Mouse (Mus musculus) left cerebral cortex, postnatal 25 days (tissue): ENCODE results near the gene Mlycd. TPM values are rescaled to one million over a fixed set of nuclear protein-coding genes. Genes with fewer than 3 reads are reported as not detected.

ENCODE experiments used
- DNase-seq, 2 experiments: peaks; one replicate each; pipeline ENCODE4 v3.0.0; 2022; ENCODE audit warnings: low spot score in 2 of 2, mixed read lengths in 1 of 2
- intact Hi-C: fragments of 180-260 bp; cut with DNase I; formaldehyde crosslinking; loops from one replicate; pipeline ENCODE4 v1.15.1; 2025
- total RNA-seq, 2 experiments: library from RNA; stranded (reverse); gene quantifications; 2 replicates each; pipeline ENCODE4 v1.2.3; 2021

Gene Mlycd
- total RNA-seq, 2 experiments from 2014 or later, result 28.6 to 30.3 TPM

DNA sequence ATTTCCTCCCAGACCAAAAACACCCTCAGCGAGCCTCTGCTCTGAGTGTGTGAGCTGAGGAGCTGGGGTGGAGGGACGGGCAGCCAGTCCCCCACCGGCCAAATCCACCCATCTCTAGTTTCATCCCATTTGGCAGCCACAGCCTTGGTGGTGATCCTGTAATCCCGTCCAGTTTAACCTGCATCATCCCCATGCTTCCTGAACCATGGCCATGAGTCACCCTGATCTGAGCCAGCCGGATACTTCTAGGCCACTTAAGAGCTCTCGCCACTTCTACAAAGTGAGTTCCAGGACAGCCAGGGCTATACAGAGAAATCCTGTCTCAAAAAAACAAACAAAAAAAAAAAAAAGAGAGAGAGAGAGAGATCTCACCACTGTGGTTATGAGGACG lies 33.7 kb downstream of the Mlycd start:
- intact Hi-C loops, result no loop called here
- no peak for DNase-seq

DNA sequence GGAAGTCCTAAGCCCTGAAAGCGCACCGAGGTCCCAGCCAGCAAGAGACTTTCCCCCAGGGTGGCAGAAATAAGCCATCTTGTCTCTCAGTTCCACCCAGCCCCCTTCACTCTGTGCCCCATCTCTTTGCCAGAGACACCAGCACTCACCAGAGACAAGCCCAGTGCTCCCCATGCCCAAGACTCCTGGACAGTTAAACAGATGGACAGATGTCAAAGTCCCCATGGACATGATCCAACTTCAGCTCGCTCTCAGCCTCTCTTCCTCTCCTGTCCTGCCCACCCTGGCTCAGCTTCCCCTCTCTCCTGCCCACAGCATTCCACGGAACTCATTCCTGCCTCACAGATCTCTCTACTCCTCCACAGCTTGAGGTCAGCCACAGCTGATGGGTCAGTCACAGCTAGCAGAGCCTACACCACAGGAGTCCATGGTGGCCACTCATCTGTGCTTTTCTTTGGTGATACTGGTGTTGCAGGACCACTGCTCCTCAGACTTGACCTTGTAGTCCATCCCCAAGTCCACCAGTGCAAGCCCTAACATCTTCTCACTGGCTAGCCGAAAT lies 34.2 kb downstream of the Mlycd start:
- intact Hi-C loops, result no loop called here
- DNase-seq, result no peak

DNA sequence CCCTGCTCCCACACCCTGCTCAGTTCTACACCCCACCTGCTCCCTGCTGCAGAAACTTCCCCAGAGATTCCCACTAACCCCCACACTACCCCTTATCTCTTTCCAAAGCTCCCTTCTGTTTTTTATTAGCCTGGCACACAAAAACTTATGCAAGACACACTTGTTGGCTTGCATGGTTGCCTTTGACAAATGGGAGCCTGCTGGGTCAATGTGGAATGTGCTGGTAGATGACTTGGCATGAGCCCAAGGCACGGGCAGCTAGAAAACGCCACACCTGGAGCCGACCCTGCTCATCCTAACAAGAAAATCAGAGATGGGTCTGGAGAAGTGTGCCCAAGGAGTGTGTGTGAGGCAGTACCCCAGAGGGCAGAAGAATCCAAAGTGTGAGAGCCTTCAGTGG lies 34.9 kb downstream of the Mlycd start:
- intact Hi-C loops, result no loop called here
- no peak for DNase-seq

DNA sequence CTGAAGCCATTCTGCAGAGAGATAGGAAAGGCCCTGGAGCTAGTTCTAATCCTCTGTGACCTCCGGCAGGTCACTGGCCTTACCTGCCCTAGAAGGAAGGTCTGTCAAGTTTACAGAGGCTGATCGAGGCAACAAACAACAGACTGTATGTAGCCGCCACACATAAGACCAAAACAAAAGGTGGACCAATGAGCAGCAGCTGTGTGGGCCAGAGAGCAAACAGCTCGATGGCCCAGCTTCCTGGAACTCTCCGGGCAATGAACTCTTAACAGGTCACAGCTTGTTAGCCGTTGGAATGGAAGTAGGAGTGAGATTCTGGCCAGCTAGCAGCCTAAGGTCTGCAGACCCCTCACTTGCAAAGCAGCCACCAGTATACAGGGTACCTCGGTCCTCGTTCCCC lies 35.6 kb downstream of the Mlycd start:
- intact Hi-C loops, result loop anchor here (10.0 kb wide), 1 partner anchor 415 kb away; the partner anchor contains the start of gene Cotl1
- DNase-seq, result no peak

DNA sequence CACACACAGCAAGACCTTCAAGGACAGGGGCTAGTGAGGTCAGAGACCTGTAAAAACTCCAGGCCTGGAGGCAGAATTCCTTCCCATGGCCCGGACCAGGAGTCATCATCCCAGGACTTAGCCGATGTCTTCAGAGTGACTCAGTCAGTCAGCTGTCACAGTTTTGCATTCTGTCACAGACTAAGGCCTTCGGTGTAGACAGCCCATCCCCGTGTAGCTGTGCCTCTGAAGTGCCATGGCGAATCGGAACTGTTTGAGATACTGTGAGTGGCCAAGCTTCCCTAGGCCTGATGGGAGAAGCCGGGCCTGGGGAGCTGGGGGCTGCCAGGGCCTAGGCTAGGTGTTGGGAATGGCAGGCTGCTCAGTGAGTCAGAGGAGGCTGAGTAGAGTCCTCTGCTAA lies 36.0 kb downstream of the Mlycd start:
- DNase-seq, result no peak
- intact Hi-C loops, result loop anchor here (10.0 kb wide), 1 partner anchor 414 kb away; the partner anchor contains the start of gene Cotl1

DNA sequence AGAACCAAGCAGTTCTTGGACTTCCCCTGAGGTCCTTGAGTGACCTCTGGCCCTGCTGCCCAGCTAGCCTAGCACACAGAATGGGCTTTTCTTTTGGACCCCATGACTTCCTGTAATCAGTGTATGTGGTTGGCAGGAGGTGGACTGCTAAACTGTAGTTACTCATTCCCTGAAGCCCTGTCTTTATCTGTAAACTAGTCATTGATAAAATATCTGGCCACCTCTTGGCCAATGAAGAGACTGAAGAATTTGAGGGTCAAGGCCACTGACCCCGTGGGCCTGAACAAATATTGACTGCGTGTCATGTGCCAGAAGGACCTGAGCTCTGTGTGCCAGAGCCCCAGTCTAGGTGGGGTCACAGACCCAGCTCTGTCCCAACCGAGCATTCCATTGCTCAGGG lies 37.7 kb downstream of the Mlycd start:
- intact Hi-C loops, result loop anchor here (10.0 kb wide), 1 partner anchor 412 kb away; the partner anchor contains the start of gene Cotl1

DNA sequence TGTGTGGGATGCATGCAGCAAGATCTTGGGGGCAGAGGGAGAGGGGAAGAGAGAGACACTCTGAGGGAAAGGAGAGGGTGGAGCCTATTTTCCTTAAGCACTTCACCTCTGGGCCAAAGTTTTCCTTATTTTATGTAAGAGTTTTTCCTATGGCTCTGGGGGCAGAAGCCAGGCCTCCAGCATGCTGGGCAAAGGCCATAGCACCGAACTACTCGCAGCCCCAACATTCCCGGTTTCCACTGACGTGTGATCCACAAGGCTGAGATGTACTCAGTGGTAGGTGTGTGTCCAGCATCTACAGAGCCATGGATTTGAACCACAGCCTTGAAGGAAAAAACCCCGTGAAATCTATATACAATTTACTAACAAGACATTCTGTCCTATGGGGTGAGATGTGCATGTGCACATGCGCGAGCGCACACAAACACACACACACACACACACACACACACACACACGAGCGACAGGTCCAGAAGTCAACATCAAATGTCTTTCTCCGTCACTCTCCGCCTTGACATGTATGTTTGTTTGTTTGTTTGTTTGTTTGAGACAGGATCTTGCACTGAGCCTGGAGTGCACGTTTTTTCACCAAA lies 39.0 kb downstream of the Mlycd start, which contains the start of gene Osgin1:
TSS of gene Osgin1 (plus strand) at position 543 of the 593 bp plus-strand sequence.
- DNase-seq, result no peak
- intact Hi-C loops, result loop anchor here (10.0 kb wide), 1 partner anchor 411 kb away; the partner anchor contains the start of gene Cotl1

More for the DNA sequence above, 37.7 kb downstream of the Mlycd start:
- no peak for DNase-seq

DNA sequence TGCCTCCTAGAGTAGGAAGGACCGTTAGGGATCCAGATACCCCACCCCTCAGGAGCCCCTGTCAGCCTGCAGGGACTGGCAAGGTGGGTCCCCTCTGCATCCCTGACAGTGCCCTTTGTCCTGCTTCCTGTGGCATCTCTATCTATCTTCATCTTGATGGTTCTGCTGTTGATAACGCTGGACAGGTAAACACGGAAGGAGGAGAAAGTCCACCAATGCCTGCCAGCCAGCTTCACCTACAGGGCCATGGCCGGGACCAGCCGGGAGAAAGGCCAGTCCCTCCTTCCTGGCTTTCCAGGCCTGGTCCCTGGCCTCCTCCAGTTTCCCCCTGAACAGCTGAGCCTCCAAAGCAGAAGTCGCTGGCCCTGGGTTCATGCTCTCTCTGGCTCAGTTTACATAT lies 39.9 kb downstream of the Mlycd start:
- intact Hi-C loops, result loop anchor here (10.0 kb wide), 1 partner anchor 410 kb away; the partner anchor contains the start of gene Cotl1
- DNase-seq, result no peak

DNA sequence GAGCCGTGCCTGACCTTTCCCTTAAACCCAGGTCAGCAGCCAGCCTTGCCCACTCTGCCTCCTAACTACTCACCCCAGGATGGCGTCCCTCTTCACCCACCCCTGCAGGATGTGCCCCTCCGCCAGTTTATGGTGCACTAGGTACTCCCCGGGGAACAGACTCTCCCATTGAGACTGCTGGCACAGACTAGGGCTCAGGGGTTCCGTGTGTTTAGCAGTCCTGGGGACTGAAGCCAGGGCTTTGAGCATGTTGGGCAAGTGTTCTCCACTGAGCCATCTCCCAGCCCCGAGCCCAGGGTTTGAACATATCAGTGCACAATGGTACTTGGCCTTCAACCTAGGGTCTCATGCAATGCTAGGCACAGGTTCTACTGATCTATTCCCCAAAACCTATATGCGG lies 40.8 kb downstream of the Mlycd start:
- intact Hi-C loops, result loop anchor here (10.0 kb wide), 1 partner anchor 409 kb away; the partner anchor contains the start of gene Cotl1

DNA sequence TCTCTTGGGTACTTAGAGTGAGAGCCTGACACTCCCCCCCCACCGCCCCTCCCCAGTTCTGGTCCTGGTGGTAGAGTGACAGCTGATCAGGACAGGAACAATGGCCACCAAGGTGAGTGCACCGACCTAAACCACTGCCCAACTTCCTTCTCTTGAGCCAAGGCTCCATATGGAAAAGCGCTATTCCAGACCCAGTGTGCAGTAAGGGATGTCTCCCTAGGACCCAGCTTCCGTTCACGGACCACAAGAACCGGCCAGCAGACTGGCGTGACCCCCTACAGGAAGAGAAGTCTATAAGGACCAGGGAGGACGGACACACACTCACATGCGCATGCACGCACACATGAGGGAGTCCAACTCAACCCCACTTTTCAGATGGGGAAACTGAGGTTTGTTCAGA lies 41.7 kb downstream of the Mlycd start:
- intact Hi-C loops, result loop anchor here (10.0 kb wide), 1 partner anchor 408 kb away; the partner anchor contains the start of gene Cotl1
- DNase-seq, result no peak

More for the DNA sequence above, 40.8 kb downstream of the Mlycd start:
- no peak for DNase-seq

DNA sequence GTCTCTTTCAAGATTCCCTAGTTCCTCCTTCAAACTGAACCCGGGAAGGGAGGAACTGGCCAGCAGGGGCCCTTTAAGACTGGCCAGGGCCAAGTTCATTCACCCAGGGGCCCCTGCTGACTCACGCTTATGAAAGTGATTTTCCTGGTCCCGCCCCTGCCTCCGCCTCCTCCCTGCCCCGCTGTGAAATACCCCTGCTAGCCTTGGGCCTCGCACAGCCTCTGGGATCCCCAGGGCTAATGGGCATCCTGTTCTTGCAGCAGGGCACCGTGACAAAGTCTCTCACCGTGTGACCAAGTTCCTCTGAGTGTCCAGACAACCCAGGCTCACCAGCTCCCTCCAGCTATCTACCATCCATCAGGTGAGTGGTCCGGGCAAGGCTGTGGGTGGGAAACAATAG lies 42.3 kb downstream of the Mlycd start:
- intact Hi-C loops, result loop anchor here (10.0 kb wide), 1 partner anchor 408 kb away; the partner anchor contains the start of gene Cotl1
- DNase-seq, result no peak

DNA sequence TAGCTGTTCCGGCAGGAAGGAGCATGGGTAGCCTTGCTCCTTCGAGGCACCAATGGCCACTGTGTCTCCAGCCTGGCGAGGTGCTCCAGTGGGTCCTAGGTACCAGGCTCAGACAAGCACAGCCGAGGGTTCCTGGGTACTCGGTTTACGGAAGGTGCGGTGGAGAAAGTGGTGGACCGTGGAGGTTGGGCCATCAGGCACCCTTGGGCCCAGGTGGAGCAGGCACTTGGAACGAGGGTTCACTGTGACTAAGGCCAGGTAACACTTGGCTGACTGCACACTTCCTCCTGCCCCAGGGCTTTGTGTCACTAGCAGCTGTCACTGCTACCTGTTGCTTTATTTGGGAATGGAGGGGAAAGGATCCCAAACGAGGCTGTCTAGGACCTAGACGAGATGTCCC lies 42.8 kb downstream of the Mlycd start:
- intact Hi-C loops, result loop anchor here (10.0 kb wide), 1 partner anchor 407 kb away; the partner anchor contains the start of gene Cotl1
- DNase-seq, result no peak

DNA sequence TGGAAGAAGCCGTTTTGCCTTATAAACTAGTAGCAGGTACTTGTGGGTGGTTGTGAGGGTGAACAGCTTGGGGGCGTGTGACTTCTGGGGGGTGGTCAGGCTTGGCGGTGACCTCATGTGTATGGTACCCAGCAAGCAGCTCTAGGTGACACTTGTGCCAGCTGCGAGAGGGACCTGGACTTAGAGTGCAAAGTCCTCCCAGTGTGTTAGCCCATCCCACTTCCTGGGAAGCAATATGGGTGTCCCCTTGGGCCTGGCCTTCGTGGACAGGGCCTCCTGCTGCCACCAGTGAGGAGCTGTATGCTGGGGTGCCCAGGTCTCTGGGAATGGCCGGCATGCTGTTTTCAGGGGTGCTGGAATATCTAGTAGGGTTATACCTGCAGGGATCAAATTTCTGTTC lies 44.2 kb downstream of the Mlycd start:
- DNase-seq, result no peak
- intact Hi-C loops, result loop anchor here (10.0 kb wide), 1 partner anchor 406 kb away; the partner anchor contains the start of gene Cotl1

DNA sequence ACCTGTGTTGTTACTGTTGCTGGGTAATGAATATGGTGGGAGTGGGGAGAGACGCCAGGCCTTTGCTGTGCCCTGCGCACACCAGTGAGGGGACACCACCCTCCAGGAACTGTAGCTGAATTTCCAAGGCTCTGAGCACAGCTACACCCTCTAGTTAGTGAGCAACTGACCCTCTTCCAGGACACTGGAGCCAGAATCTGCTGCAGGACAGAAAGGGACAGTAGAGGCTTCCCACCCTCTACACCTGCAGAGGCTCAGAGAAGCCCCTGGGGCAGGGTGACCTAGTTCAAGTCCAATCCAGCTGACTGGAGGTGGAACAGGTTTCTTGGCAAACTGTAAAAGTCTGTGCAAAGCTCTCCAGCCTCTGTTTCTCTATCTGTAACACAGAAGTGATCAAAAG lies 44.7 kb downstream of the Mlycd start:
- intact Hi-C loops, result loop anchor here (10.0 kb wide), 1 partner anchor 405 kb away; the partner anchor contains the start of gene Cotl1
- no peak for DNase-seq

DNA sequence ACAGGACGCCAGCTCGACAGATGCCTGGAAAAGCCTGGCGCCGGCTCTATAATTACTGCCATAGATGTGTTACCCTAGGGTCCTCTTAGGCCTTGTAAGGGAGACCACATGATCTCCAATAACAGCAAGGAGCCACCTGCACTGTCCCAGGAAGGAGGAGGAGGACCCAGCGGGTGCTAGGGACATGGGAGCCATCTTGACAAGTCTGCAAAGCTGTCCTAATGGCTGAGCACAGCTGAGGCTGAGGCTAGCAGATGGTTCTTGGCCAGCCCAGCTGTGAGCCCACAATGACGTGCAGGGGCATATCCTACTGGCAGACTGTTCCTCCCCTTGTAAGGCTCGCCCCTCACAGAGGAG lies 45.2 kb downstream of the Mlycd start:
- DNase-seq, result no peak
- intact Hi-C loops, result loop anchor here (10.0 kb wide), 2 partner anchors 335 to 405 kb away; partner anchors contain the start of genes Cotl1 and Tldc1

DNA sequence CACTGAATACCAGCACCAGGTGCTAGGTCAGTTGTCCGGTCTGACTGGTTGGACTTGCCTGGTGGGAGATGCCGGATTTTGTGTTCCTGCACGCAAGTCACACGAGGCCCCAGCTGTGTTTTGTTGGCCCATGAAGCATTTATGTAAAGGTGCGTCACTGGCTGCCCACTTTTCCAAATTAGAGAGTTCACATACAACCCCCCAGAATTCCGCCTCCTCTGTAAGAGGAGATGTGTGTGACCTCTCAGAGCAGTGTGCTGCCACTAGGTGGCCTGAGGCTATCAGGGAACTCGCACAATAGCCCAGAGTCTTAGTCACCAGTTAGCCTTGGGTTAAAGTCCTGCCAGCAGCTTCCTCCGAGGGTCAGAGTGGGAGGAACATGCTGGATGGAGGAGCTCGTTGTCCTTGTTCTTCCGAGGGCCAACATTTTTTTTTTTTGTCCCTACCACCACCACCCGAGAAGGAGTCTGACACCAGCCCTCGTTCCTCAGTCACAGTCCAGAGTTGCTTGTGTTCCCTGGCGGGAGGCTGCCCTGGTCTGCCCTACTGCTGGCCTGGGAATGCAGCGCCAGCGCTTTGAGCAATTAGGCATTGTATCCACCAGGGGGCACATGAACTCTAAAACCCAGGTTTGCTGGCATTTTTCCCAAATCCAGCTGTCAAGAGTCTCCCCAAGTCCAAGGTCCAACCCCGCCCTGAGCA lies 45.7 kb downstream of the Mlycd start:
- intact Hi-C loops, result loop anchor here (10.0 kb wide), 1 partner anchor 334 kb away; the partner anchor contains the start of gene Tldc1
- peak; percentile 52 to 68 for DNase-seq

DNA sequence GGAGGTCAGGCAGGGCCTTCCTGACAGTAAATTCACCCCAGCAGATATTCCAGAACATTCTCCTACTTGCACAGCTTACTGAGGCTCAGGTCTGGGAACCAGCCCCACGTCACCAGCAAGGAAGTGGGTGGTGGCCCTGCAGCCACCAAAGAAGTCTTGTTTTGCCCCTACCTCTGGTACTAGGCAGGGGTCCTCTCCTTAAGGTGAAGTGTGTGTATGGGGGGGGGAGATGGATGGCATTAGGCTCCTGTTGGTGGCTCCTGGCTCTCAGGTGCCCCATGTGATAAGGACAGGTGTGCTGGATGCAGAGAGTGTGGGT lies 46.2 kb downstream of the Mlycd start:
- DNase-seq, result no peak
- intact Hi-C loops, result loop anchor here (10.0 kb wide), 1 partner anchor 334 kb away; the partner anchor contains the start of gene Tldc1

DNA sequence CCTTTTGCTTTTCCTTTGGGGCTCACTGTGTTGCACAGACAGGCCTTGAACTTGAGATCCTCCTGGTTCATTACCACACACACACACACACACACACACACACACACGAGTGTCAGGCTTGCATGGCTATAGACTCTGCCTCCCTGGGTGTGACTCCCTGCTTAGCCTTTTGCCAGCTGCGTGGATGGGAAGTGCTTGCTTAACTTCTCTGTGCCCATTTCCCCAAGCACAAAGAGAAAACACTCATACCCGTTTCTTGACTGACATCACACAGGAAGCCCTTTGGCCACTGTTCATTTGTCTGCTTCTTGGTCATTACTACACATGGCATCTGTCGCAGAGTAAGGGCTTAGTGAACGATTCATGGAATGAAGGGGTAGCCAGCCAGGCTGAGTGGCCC lies 47.3 kb downstream of the Mlycd start:
- intact Hi-C loops, result loop anchor here (10.0 kb wide), 1 partner anchor 333 kb away; the partner anchor contains the start of gene Tldc1

DNA sequence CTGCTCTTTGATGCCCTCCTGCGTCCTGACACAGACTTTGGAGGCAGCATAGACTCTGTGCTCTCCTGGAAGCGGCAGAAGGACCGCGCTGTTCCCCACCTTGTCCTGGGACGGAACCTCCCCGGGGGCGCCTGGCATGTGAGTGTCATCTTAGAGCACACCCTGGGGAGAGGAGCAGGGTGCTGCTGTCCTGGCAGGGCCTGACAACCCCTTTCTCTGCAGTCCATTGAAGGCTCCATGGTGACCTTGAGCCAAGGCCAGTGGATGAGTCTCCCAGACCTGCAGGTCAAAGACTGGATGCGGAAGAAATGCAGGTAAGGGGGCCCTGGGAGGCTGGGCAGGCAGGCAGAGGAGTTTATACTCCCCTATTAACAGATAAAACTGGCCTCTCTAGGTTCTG lies 48.3 kb downstream of the Mlycd start:
- intact Hi-C loops, result loop anchor here (10.0 kb wide), 1 partner anchor 332 kb away; the partner anchor contains the start of gene Tldc1

More for the DNA sequence above, 47.3 kb downstream of the Mlycd start:
- DNase-seq, result no peak

More for the DNA sequence above, 48.3 kb downstream of the Mlycd start:
- no peak for DNase-seq
